Mouse (Mus musculus) 3T3-L1 (cell line): ENCODE measurements around the gene Pum2.
A peak's percentile ranks its signal among the peaks of the same experiment; 100 is the strongest.
"Not testable (repeated sequence)": the region's sequence is repeated elsewhere in the genome, so short reads cannot be mapped to it uniquely, and the experiment has no call there.

ENCODE experiments used
- DNase-seq: peaks from one replicate; pipeline ENCODE4 v3.0.0-alpha.2; 2015; ENCODE audit warnings: low read depth, low spot score

The Pum2 gene

DNA sequence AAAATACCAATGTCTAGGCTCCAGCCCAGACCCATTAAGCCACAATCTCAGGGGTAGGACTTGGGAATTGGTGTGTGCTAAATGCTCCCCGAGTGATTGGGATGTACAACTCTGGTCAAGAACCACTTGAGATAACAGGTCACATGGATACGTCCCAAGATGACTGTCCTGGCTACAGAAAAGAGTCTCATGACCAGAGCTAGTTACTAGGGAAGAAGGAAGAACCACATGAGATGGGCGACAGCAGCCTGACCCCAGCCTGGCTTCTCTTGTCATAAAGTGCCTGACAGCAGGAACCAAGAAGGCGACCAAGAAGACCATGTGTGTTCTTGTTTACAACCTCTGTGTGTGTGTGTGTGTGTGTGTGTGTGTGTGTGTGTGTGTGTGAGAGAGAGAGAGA is 4.5 kb upstream of the Pum2 start:
- no peak for DNase-seq

DNA sequence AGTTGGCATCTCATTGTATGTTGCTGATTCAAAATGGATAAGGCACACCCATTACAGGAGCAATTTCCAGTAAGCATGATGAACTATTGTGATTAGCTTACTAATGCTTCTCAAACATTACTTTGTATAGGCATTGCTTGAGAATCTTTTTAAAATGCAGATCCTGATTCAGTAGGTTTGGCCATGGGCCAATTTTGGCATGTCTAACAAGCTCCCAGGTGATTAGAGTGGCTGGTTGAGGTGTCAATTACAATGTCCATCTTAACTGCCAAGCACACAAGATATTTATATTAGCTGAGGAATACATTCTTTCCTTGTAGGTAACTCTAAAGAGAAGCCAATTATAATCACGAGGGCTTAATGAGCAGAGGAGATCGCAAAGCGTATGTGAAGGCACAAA is 4.1 kb upstream of the Pum2 start:
- DNase-seq = no peak

DNA sequence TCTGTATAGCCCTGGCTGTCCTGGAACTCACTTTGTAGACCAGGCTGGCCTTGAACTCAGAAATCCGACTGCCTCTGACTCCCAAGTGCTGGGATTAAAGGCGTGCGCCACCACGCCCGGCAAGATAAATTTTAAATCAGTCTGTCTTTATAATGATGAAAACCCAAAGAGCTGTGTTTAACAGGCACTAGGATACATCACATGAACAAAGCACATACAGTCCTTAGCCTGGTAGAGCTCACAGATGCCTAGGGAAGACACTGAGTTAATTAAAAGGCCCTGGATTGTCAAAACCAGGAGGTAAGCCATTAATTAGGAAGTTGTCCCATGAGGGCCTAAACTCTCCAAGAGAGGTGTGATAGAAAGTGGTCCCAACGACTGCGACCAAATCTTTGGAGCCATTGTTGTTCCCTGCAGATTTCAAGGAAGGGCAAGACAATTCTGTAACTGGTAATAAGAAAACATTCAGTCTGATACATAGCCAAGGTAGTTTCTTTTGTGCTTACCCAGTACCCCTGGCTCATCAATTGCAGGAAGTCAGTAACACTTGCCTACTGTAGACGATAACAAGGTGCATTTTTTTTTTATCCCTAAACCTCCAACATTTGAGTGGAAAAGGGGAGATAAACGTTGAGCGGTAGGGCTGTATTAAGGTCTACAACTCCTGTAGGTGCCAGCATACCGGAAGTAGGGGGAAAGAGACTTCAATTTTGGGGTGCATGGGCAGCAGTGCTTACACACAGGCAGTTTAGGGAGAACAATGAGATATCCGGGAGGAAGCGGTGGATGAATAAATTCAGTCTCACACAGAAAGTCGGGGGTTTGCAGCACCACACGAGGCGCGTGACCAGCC is 587 bp upstream of the Pum2 start:
- no peak for DNase-seq

DNA sequence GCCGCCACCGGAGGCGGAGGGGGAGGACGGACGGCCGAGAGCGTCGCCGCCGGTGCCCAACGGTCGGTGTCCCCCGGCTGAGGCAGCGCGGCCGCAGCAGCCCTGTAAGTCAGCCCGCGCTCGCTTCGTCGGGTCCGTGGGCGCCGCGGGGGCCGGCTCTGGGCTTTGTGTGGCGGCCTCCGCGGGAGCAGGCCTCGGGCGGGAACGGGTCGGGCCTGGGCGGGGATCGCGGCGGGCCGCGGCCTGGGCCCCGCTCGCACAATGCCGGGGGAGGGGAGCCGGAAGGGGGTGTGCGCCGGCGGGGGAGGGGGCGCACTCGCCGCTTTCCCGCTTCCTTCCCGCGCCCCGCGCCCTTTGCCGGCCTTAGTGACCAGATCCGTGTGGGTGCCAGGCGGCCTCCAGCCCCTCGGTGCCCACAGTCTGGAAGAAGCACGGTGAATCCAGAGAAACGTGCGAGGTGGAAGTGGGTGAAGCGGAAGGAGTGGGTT is 487 bp downstream of the Pum2 start:
- no peak for DNase-seq

DNA sequence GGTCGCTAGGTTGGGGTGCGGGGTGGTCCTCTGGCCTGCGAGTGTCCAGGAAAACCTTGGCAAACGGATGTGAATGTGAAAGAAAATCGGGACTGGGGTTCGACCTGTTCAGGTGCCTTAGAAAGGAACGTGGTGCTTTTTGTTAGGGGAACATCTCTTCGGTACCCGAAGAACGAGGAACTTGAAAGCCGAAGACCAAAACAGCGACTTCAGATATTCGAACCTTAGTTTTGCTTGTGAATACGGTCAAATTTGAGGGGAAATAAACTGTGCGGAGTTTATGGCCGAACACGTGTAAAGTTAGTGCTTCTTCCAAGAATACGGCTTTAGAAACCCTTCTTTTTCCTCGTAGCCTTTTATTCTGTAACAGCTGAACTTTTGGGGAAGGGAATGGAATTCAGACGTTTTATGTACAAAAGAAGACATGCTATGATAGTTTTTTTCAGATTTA is 982 bp downstream of the Pum2 start:
- DNase-seq = peak; percentile 58

DNA sequence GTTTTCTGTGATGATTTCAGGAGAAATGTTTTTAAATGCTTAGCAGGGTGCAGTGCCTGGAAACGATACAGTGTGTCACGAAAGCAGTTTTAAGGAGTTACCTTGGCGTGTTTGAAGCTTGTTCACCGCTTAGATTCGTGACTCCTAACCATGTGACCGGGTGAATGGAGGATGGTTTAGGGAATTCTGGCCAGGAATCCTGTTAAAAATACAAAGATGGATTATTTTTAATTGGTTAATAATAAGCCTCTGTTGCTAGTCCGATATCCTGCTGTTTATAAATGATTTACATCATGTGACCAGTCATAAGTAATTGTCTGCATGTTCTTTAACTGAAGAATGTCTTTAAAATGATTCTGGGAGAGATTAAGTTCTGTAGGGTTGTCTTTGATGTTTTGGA is 1.4 kb downstream of the Pum2 start:
- DNase-seq = no peak

DNA sequence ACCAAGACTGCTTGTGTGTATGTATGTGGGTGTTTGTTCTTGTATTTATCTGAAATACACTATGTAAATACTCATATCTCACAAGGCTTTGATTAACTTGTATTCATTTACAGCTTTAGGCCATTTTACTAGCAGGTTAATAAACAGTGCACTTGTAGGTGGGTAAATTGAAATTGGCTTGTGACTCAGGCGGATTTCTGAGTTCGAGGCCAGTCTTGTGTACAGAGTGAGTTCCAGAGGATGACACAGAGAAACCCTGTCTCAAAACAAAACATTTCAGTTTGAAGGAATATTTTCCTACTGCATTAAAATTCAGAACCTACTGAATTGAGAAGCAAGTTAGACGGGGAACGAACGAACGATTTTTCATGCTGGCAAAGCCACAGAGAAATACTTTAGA is 2.4 kb downstream of the Pum2 start:
- DNase-seq = peak; percentile 20

DNA sequence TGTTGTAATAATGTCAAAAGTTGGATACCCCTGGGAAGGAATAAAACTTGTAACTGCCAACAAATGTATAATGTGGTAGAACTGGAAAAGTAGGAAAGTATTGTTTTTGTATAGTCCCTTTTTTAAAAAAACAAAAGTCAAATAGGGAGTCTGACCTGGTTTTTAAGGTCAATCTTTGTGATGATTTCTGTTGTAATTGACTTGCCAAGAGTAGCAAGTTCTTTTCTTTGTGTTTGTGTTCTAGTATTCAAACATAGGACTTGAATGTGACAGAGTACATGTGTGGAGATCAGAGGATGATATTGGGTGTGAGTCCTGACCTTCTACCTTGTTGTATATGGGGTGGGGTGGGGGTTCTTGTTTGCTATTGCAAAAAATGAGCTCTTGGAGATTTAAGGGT is 4.0 kb downstream of the Pum2 start:
- DNase-seq = no peak

DNA sequence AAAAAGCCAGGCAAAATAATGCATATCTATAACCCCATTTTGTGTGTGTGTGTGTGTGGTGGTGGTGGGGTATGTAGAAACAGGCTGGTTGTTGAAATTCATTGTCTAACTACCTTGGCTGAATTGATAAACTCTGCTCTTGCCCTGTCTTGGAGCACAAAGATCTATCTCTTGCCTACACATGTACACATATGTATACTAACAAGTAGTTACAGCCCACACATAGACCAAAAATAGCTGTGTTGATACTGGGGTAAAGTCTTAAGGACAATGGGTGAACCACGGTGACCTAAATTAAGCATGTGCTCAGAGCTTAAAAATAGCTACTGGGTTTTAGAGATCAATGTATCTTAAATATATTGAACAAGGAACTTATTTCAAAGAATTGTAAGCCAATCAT is 10.3 kb downstream of the Pum2 start:
- DNase-seq = no peak

DNA sequence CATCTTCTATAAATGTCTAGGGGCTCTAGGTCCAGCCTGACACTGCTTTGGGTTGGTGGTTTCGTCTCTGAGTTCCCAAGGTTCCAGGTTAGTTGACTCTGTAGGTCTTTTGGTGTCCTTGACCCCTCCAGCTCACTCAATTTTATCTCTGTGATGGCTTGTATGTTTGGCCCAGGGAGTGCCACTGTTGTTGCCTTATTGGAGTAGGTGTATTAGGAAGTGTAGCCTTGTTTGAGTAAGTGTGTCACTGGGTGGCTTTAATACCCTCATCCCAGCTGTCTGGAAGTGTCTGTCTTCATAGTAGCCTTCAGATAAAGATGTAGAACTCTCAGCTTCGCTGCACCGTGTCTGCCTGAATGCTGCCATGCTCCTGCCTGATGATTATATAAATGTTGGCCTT is 11.1 kb downstream of the Pum2 start:
- DNase-seq = no peak

DNA sequence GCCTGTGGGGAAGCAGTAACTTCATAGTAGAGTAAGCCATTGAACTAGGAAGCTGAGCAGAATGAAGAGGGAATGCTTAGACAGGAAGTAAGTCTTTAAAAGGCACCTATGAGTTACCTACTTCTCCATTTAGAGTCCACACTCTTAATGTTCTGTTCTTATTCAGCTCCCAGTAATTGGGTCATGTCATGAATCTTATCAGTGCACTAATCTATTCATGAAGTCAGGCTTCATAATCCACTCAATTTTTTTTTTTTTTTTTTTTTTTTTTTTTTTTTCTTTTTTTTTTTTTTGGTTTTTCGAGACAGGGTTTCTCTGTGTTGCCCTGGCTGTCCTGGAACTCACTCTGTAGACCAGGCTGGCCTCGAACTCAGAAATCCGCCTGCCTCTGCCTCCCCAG is 15.9 kb downstream of the Pum2 start:
- not testable (repeated sequence) for DNase-seq

DNA sequence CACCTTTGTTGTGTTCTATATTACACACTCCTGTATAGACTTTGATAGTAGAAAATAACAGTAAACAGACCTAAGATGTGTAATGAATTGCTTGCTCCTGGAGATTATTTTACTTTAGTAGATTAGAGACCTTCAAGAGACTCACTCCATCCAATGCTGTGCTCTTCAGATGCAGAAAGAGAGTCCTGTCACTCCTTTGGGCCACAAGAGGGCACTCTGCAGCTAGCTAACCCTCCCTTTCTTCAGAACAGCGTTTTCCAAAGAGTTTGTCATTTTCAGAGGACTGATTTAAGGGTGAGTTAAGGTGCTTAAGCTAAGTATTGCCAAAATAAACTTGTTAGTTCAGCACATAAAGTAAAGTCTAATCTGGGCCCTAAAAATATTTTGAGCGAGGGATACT is 25.0 kb downstream of the Pum2 start:
- DNase-seq = peak; percentile 69

DNA sequence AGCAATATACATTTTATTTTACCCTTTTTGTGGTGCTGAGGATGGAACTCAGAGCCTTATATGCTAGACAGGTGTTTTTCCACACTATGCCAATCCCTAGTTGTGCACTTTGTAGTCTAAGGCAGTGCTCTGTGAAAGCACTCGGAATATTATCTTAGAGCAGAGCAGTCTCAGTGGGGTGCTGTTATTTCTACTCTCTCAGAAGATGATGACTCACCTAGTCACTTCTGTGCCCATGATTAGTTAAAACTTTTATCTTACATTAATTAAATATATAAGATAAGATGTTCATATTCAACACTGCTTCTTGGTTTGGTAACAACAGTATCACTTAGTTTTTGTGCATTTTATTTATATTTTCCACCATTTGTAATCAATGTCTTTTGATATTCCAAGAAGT is 30.1 kb downstream of the Pum2 start:
- DNase-seq = no peak

DNA sequence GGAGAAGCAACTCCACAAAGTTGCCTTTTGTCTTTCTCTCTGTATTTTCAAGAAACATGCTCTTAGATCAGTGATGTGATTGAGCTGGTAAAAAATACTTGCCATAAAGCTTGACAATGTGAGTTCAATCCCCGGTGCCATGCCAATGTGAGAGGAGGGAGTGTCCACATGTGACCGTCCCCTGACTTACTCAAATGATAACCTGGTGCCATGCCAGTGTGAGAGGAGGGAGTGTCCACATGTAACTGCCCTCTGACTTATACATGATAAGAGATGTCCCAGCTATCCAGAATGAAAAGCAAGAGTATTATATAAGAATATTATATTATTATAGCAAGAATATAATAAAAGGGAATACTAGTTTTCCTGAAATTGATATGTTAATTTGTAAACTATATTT is 34.9 kb downstream of the Pum2 start:
- no peak for DNase-seq

DNA sequence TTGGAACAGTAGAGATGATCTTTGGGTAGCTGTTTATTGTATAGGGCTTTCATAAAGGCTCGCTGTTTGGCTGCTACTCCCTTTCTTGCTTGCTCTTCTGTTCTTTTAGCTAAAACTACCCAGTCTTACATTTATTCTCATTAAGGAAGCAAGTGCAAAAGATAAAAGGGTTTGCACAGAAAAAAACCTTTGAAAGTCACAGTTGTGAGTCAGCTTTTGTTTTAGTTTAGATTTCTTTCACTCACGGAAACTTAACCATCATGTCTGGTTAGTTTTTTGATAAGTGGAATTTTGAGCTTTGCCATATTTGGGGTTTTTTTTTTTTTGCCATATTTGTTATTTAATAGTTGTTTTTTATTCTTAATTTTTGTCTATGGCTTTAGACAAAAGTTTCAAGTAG is 38.7 kb downstream of the Pum2 start:
- DNase-seq = no peak

DNA sequence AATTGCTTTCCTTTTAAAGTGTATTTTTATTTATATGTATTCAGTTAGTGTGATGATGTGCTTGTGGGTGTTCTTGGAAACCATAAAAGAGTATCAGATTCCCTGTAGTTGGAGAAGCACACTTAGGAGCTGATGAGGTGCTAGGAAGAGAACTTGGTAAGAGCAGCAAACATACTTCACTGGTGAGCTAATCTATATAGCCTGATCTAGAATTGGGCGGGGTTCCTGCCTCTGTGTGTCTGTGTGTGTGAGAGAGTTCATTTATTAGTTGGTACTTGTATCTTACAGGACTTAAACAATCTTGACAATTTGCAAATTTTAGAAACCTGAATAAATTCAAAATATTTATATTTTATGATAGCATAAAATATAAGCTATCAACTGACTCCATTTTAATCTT is 42.2 kb downstream of the Pum2 start:
- DNase-seq = peak; percentile 34

DNA sequence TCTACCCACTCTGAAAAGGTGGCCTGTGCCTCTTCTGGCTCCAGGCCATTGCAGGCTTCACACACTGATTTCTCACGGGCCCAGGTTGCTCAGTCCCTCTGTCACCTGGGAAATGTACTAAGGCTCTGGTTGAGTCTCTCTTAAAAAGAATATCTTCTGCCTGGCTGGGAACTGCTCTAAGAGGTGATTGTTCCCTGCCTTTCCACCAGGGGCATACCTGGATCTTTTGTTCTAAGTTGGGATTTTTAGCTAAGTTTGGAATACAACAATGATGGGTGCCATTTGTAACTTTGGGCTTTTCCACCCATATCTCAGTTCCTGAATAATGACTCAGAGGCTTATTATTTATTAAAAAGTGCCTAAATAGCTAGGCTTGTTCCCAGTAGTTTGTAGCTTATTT is 53.0 kb downstream of the Pum2 start:
- peak; percentile 49 for DNase-seq

DNA sequence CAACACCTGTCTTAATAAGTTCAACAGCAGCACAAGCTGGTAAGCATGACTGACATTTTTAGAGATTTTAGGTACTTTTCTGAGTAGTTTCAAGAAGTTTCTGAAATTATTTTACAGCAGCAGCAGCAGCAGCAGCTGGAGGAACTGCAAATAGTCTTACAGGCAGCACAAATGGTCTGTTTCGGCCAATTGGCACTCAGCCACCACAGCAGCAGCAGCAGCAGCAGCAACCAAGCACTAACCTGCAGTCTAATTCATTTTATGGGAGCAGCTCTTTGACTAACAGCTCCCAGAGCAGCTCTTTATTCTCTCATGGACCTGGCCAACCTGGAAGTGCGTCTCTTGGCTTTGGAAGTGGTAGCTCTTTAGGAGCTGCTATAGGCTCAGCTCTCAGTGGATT is 54.8 kb downstream of the Pum2 start:
- DNase-seq = no peak

DNA sequence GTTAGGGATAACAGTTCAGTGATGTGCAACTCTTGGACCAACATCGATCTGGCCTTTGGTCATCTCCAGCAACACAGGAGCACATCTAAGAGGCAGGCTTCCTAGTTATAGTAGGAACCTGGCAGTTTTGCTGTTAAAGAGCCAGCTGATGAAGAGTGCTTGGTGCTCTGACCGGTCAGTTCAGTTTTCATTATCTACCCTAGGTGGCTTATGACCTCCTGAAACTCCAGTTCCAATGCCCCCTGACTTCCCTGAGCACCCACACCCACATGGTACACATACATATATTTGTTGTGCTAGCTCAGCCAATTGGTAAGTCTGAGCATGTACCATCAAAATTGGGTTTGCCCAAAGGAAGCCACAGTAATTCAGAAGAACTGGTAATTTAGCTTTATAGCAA is 79.7 kb downstream of the Pum2 start:
- DNase-seq = no peak

DNA sequence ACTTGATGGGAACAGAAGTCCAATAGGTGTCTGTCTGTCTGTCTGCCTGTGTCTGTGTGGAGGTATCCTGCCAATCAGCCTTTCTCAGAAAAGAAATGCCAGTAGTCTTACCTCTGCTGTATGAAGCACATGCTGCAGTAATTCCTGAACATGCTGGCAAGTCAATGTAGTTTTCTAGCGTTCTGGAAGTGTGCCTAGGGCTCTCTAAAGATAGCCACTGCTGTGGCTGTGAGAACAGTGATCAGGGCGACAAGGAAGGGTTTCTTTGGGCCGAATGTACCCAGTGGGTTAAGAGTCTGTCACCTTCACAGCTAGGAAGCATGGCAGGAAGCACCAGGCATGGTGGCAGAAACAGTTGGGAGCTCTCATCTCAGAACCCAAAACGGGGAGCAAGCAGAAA is 80.2 kb downstream of the Pum2 start:
- DNase-seq = no peak

DNA sequence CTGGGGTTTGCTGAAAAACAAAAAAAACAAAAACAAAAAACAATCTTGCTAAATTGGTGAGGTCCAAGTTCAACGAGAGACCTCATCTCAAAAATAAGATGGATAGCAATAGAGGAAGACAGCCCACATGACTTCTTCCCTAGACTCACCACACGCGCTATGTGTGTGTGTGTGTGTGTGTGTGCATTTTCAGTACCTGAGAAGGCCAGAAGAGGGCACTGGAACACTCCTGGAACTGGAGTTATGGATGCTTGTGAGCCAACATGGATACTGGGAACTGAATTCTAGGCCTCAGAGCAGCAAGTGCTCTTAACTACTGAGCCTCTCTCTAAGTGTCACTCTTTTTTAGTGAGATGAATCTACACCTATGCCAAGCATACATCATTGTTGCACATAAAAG is 84.1 kb downstream of the Pum2 start:
- DNase-seq = peak; percentile 32

DNA sequence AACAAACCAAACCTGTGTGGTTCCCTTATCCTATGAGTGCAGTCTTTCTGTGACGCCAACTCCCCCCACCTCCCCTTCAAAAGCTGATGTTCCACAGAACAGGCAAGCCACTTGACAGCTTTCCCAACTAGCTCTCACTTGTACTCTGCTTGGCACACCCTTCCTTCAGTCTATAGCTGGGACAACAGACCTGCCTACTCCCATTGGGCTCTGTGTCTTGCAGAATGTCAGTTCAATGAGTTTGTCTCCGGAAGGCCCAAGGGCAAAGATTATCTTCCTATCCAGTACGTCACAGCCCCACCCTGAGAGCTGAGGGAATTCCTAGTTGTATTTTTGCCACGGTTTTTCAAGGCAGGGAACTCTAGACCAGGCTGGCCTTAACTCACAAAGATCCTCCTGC is 85.2 kb downstream of the Pum2 start:
- DNase-seq = no peak

DNA sequence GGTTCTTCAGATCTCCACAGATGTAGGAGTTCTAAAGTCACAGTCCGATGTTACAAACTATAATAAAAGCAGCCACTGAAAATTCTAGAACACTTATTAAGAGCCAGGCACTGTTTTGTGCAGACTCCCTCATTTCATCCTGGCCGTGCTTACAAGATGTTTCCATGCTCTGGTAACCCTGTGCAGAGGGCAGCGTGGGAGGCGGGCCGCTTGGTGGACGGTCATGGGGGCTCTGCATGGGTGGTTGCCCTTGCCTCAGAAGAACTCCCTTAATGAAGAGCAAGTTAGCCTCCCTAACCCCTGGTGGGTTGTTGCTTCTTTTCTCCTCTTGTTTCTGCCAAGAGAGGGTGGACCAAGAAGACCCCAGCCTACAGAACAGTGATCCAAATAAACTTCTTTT is 85.8 kb downstream of the Pum2 start:
- no peak for DNase-seq

DNA sequence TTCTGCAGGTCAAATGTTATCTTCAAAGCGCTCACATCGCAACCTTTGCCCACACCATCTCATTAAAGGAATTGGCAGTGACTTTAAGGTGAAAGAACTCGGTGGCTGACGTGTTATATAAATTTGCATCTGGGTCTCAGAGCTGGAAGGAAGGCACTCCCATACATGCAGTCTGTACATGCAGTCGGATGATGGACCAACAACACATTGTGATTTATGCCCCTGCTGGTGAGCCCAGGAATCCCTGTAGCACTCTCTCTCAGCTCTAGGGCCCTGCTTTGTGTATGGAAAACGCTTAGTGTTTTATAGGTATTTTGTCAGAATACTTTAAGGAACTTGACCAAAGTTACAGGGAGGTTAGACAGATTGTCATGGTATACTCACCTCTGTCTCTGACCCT is 86.6 kb downstream of the Pum2 start:
- no peak for DNase-seq
